ENCODE assay signal across 8 mouse cellular contexts in the genomic region with DNA sequence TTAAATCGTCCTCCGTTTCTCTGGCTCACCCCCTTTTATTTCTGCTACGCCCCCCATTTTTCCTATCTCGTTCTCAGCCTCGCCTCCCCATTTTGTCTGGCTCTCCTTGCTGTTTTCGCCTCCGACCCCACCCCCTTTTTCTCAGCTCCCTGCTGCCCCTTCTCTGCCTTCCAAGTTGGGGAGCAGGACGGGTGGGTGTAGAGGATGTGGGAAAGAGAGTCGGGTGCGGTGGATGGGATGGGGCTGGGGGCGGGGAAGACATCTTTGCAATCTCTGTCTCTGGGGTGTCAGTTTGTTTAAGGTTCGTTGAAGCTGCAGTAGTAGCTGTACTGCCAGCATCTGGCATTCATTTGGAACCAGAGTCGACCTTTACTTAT. TPM values are rescaled to one million over a fixed set of nuclear protein-coding genes. Genes with fewer than 3 reads are reported as not detected.
DNase-seq lines count a peak whose midpoint lies in the region; ATAC-seq lines count a peak whose summit lies in the region.

No protein-coding gene starts in this region.

- H3K36me3 ChIP-seq in lung, embryonic 16.5 days (ENCODE audit: control insufficient read depth, insufficient read depth, low read length) = no peaks in the 10 kb centered on the region
- no peaks in the 10 kb centered on the region for H3K36me3 ChIP-seq in heart, embryonic 15.5 days
- no peaks in the 10 kb centered on the region for H3K36me3 ChIP-seq in liver, embryonic 13.5 days

- peak overlapping the region; percentile 68 for H3K4me3 ChIP-seq in lung, embryonic 16.5 days (ENCODE audit: low read length)
- peak overlapping the region; percentile 72 for H3K4me3 ChIP-seq in heart, embryonic 15.5 days
- peak overlapping the region; percentile 72 for H3K4me3 ChIP-seq in liver, embryonic 13.5 days (replicated peaks)

- WGBS in lung, embryonic 16.5 days = 19% methylated on average over 11 of the region's 13 CpGs
- 9% methylated on average over 13 of the region's 13 CpGs for WGBS in heart, embryonic 15.5 days
- WGBS in liver, embryonic 13.5 days (ENCODE audit: insufficient replicate concordance) = 11% methylated on average over 13 of the region's 13 CpGs

- no peak for ATAC-seq in lung, embryonic 16.5 days (ENCODE audit: low read depth)
- ATAC-seq in heart, embryonic 15.5 days (replicated peaks; ENCODE audit: insufficient number of reproducible peaks, insufficient read depth, low FRiP score, low read depth) = no peak
- ATAC-seq in liver, embryonic 13.5 days (ENCODE audit: low read depth) = no peak
- ATAC-seq in monocyte, adult 5-6 weeks (replicated peaks; ENCODE audit: insufficient number of reproducible peaks, low FRiP score, low TSS enrichment, poor library complexity, severe bottlenecking) = no peak

- H3K9ac ChIP-seq in lung, embryonic 16.5 days (ENCODE audit: low read length) = peak overlapping the region; percentile 73
- H3K9ac ChIP-seq in heart, embryonic 15.5 days = peak overlapping the region; percentile 69
- H3K9ac ChIP-seq in liver, embryonic 13.5 days = peak overlapping the region; percentile 80

- peak overlapping the region; percentile 80 for H3K4me2 ChIP-seq in lung, embryonic 16.5 days (ENCODE audit: low read depth, low read length)
- H3K4me2 ChIP-seq in heart, embryonic 15.5 days = peak overlapping the region; percentile 72
- H3K4me2 ChIP-seq in liver, embryonic 13.5 days = peak overlapping the region; percentile 78

- H3K4me1 ChIP-seq in lung, embryonic 16.5 days (replicated peaks; ENCODE audit: control insufficient read depth, insufficient read depth, low read length) = no peaks in the 10 kb centered on the region
- H3K4me1 ChIP-seq in heart, embryonic 15.5 days (replicated peaks) = peaks cover 2% of the 10 kb centered on the region; the same call in 1 of the 2 replicates
- peaks cover 56% of the 10 kb centered on the region for H3K4me1 ChIP-seq in liver, embryonic 13.5 days (replicated peaks)

- peak; percentile 23 for DNase-seq in cerebellum, adult 11-12 months
- DNase-seq in cerebellum, postnatal 36 days = no peak
- DNase-seq in lung, postnatal 25 days (ENCODE audit: low spot score) = no peak
- no peak for DNase-seq in liver, embryonic 13.5 days
- DNase-seq in right cerebral cortex, adult 2 months (ENCODE audit: low spot score in 2 of 2) = peak; percentile 6 to 15

- H3K27ac ChIP-seq in lung, embryonic 16.5 days (ENCODE audit: low read length) = no peak overlapping the region; the same call in 1 of the 2 replicates
- peak overlapping the region; percentile 59 for H3K27ac ChIP-seq in heart, embryonic 15.5 days
- H3K27ac ChIP-seq in liver, embryonic 13.5 days = no peak overlapping the region

- H3K27me3 ChIP-seq in lung, embryonic 16.5 days (ENCODE audit: control insufficient read depth, insufficient read depth, low read depth, low read length) = no peaks in the 10 kb centered on the region
- no peaks in the 10 kb centered on the region for H3K27me3 ChIP-seq in heart, embryonic 15.5 days
- H3K27me3 ChIP-seq in liver, embryonic 13.5 days = no peaks in the 10 kb centered on the region

- H3K9me3 ChIP-seq in lung, embryonic 16.5 days (ENCODE audit: control insufficient read depth, low read length) = no peaks in the 10 kb centered on the region
- no peaks in the 10 kb centered on the region for H3K9me3 ChIP-seq in heart, embryonic 15.5 days (replicated peaks)
- no peaks in the 10 kb centered on the region for H3K9me3 ChIP-seq in liver, embryonic 13.5 days (replicated peaks)

RNA-seq across cellular contexts. Expression of gene Slc9a6, which starts 0.7 kb away (rescaled TPM):
- 11.7 and 13.0 TPM in 2 replicates for polyA plus RNA-seq in lung, embryonic 16.5 days (2015; fragmentation: Nextera tagmentation; extraction: Ambion mirVana)
- polyA plus RNA-seq in heart, embryonic 15.5 days (2015; fragmentation: Nextera tagmentation; extraction: Ambion mirVana) = 7.2 and 8.5 TPM in 2 replicates
- 3.6 and 4.7 TPM in 2 replicates for polyA plus RNA-seq in liver, embryonic 13.5 days (2015; fragmentation: Nextera tagmentation; extraction: Ambion mirVana)
- total RNA-seq in monocyte, adult 5-6 weeks (2017) = 9.9 to 11.5 TPM (median 11.3 TPM) in 3 replicates

RNA-seq across cellular contexts. Expression of gene Mmgt1, which starts 12.4 kb away (rescaled TPM):
- 23.1 and 27.6 TPM in 2 replicates for polyA plus RNA-seq in lung, embryonic 16.5 days (2015; fragmentation: Nextera tagmentation; extraction: Ambion mirVana)
- polyA plus RNA-seq in heart, embryonic 15.5 days (2015; fragmentation: Nextera tagmentation; extraction: Ambion mirVana) = 22.2 and 23.0 TPM in 2 replicates
- 9.5 and 12.8 TPM in 2 replicates for polyA plus RNA-seq in liver, embryonic 13.5 days (2015; fragmentation: Nextera tagmentation; extraction: Ambion mirVana)
- total RNA-seq in monocyte, adult 5-6 weeks (2017) = 7.4 to 9.4 TPM (median 8.1 TPM) in 3 replicates

Comparison
In these comparisons a context has a peak if more than half of its experiments do, and no peak if none do; other contexts are left out.
1. DNase-seq: peak in cerebellum, adult 11-12 months (single experiment) and right cerebral cortex, adult 2 months (2 of 2); none in cerebellum, postnatal 36 days (0 of 2), lung, postnatal 25 days (single experiment) and liver, embryonic 13.5 days (single experiment).
2. Peak in every context shown above with its lines, with median percentiles within 50 percentile points of each other: H3K4me2 ChIP-seq, H3K4me3 ChIP-seq and H3K9ac ChIP-seq.